Mouse (Mus musculus) lung, adult 2 months (tissue): ENCODE results near the gene Clic4.

ENCODE experiments used
- CTCF ChIP-seq: fragments of 200-500 bp; IDR thresholded peaks from 2 replicates; pipeline ENCODE4 v1.5.1; 2011; ENCODE audit warnings: mild to moderate bottlenecking, low read length, control low read depth; ENCODE audit not compliant: insufficient read depth
- POLR2A ChIP-seq: fragments of 200-500 bp; IDR thresholded peaks from 2 replicates; pipeline ENCODE4 v1.6.1; 2011; ENCODE audit warnings: low read depth, mild to moderate bottlenecking, control low read depth, low read length, borderline replicate concordance; ENCODE audit errors: extremely low read depth

GRCm38 (mm10) chr4:135291841-135292240 lies 19.2 kb upstream of the Clic4 start:
- TF ChIP-seq POLR2A = no peak
- 0 out of 2 replicates have a peak, but pooled peaks have one; percentile 2 for TF ChIP-seq CTCF
